Mouse (Mus musculus): Measurements from ENCODE around the gene Csrp1. TPM values are rescaled to one million over a fixed set of nuclear protein-coding genes. Genes with fewer than 3 reads are reported as not detected.
A peak's percentile ranks its signal among the peaks of the same experiment; 100 is the strongest.

Csrp1 gene
- total and polyA plus RNA-seq, 3 experiments: 44.4 to 73.0 TPM; not detected in 1

- no peak for TF ChIP-seq MEF2A (IDR thresholded peaks at IDR 0.05; ENCODE audit: extremely low read depth, insufficient replicate concordance, low read depth, low read length, poor library complexity, severe bottlenecking)
- no peak for TF ChIP-seq MAFK (IDR thresholded peaks at IDR 0.05; ENCODE audit: borderline replicate concordance, low read depth, low read length)
- TF ChIP-seq GATA1 (IDR thresholded peaks at IDR 0.05; ENCODE audit: low read depth, low read length): no peak
- peak; percentile 79 for TF ChIP-seq SMC3 (IDR thresholded peaks at IDR 0.05; ENCODE audit: low read depth, low read length)
- no peak for TF ChIP-seq TAL1 (IDR thresholded peaks at IDR 0.05; ENCODE audit: low read length)
Observed at GRCm38 (mm10) chr1:135719486-135719885, 375 bp upstream of the Csrp1 start (continued).

GRCm38 (mm10) chr1:135723016-135723415 is 3.2 kb downstream of the Csrp1 start:
- H3K27ac ChIP-seq (ENCODE audit: control insufficient read depth, low read depth, low read length): no peak overlapping the region

GRCm38 (mm10) chr1:135724134-135724533 is 4.3 kb downstream of the Csrp1 start:
- Histone ChIP-seq H3K27me3 (ENCODE audit: control insufficient read depth in 1 of 2, insufficient read depth in 2 of 2, low read length in 2 of 2) (no peaks in the 10 kb centered on the region), H3K9me3 (replicated peaks; ENCODE audit: insufficient read depth, low read length) (no peaks in the 10 kb centered on the region), H3K79me2 (ENCODE audit: control insufficient read depth, insufficient read depth, low read length, poor library complexity) (peaks cover under 1% of the 10 kb centered on the region; the same call in 1 of the 2 replicates), H3K9ac (ENCODE audit: control insufficient read depth, low read depth, low read length, poor library complexity, severe bottlenecking) (no peak overlapping the region), H3K4me1 (ENCODE audit: control insufficient read depth in 1 of 2, insufficient read depth in 2 of 2, low read length in 2 of 2) (peaks cover 5 to 27% of the 10 kb centered on the region in 2 experiments), H3K4me3 (ENCODE audit: control insufficient read depth in 1 of 2, insufficient read depth in 1 of 2, low read depth in 2 of 2, low read length in 2 of 2) (no peak overlapping the region), H3K36me3 (ENCODE audit: control insufficient read depth in 1 of 2, insufficient read depth in 2 of 2, low read length in 2 of 2) (peaks cover 0 to 13% of the 10 kb centered on the region in 2 experiments; a peak in 2 of 4 replicates), H3K27ac (ENCODE audit: control insufficient read depth, low read depth, low read length) (no peak overlapping the region)
- peak; percentile 37 for DNase-seq (ENCODE audit: low read depth, low spot score)
- TF ChIP-seq SIN3A (IDR thresholded peaks at IDR 0.05; ENCODE audit: low read length): no peak
- TF ChIP-seq KAT2A (conservative IDR thresholded peaks at IDR 0.05; ENCODE audit: low read depth, low read length): no peak
- TF ChIP-seq GABPA (IDR thresholded peaks at IDR 0.05; ENCODE audit: low read depth, low read length): no peak
- TF ChIP-seq NELFE (IDR thresholded peaks at IDR 0.05; ENCODE audit: low read depth, low read length): no peak
- no peak for TF ChIP-seq MYB (IDR thresholded peaks at IDR 0.05; ENCODE audit: low read depth, low read length)
- no peak for TF ChIP-seq ELF1 (IDR thresholded peaks at IDR 0.05; ENCODE audit: low read depth, low read length)
- no peak for TF ChIP-seq USF1 (IDR thresholded peaks at IDR 0.05; ENCODE audit: low read depth, low read length)
- no peak for TF ChIP-seq RCOR1 (IDR thresholded peaks at IDR 0.05; ENCODE audit: low read depth, low read length)
- no peak for TF ChIP-seq USF2 (IDR thresholded peaks at IDR 0.05; ENCODE audit: borderline replicate concordance in 1 of 2, insufficient read depth in 1 of 2, low read depth in 1 of 2, low read length in 2 of 2)
- TF ChIP-seq GATA1 (IDR thresholded peaks at IDR 0.05; ENCODE audit: low read depth, low read length): no peak
- no peak for TF ChIP-seq MXI1 (IDR thresholded peaks at IDR 0.05; ENCODE audit: low read depth, low read length)
- TF ChIP-seq BHLHE40 (IDR thresholded peaks at IDR 0.05; ENCODE audit: borderline replicate concordance, low read depth, low read length): no peak
- no peak for TF ChIP-seq CHD2 (IDR thresholded peaks at IDR 0.05; ENCODE audit: low read length)
- TF ChIP-seq POLR2A (IDR thresholded peaks at IDR 0.05; ENCODE audit: control insufficient read depth in 1 of 2, insufficient read depth in 1 of 2, low read depth in 1 of 2, low read length in 2 of 2, poor library complexity in 1 of 2): no peak

More at GRCm38 (mm10) chr1:135723016-135723415, 3.2 kb downstream of the Csrp1 start:
- H3K4me1 ChIP-seq (ENCODE audit: control insufficient read depth in 1 of 2, insufficient read depth in 2 of 2, low read length in 2 of 2): peaks cover 5 to 20% of the 10 kb centered on the region in 2 experiments
- H3K4me3 ChIP-seq (ENCODE audit: control insufficient read depth in 1 of 2, insufficient read depth in 1 of 2, low read depth in 2 of 2, low read length in 2 of 2): no peak overlapping the region
- H3K36me3 ChIP-seq (ENCODE audit: control insufficient read depth in 1 of 2, insufficient read depth in 2 of 2, low read length in 2 of 2): peaks cover 0 to 11% of the 10 kb centered on the region in 2 experiments; a peak in 2 of 4 replicates
- H3K9ac ChIP-seq (ENCODE audit: control insufficient read depth, low read depth, low read length, poor library complexity, severe bottlenecking): no peak overlapping the region
- no peaks in the 10 kb centered on the region for H3K9me3 ChIP-seq (replicated peaks; ENCODE audit: insufficient read depth, low read length)
- H3K27me3 ChIP-seq (ENCODE audit: control insufficient read depth in 1 of 2, insufficient read depth in 2 of 2, low read length in 2 of 2): no peaks in the 10 kb centered on the region
- no peak for DNase-seq (ENCODE audit: low read depth, low spot score)
- H3K79me2 ChIP-seq (ENCODE audit: control insufficient read depth, insufficient read depth, low read length, poor library complexity): no peaks in the 10 kb centered on the region
- TF ChIP-seq MAX (IDR thresholded peaks at IDR 0.05; ENCODE audit: low read length) (no peak), GATA1 (IDR thresholded peaks at IDR 0.05; ENCODE audit: low read depth, low read length) (no peak), HCFC1 (IDR thresholded peaks at IDR 0.05; ENCODE audit: low read depth, low read length) (no peak), MYC (IDR thresholded peaks at IDR 0.05; ENCODE audit: low read depth, low read length) (no peak), E2F4 (IDR thresholded peaks at IDR 0.05; ENCODE audit: borderline replicate concordance, low read depth, low read length) (no peak), USF1 (IDR thresholded peaks at IDR 0.05; ENCODE audit: low read depth, low read length) (no peak), TCF12 (IDR thresholded peaks at IDR 0.05; ENCODE audit: low read depth, low read length) (no peak)

All from MEL (cell line).